Mouse (Mus musculus) hindbrain, embryonic 14.5 days (tissue): ENCODE measurements around the gene Inca1. TPM values are rescaled to one million over a fixed set of nuclear protein-coding genes. Genes with fewer than 3 reads are reported as not detected.
A peak's percentile ranks its signal among the peaks of the same experiment; 100 is the strongest.

Source experiments
- ATAC-seq: fragments of 200-750 bp; cut with Nextera tagmentation; 2 replicates; pipeline ENCODE4 v1.8.0; 2017; ENCODE audit warnings: moderate number of reproducible peaks, mild to moderate bottlenecking, moderate TSS enrichment, moderate library complexity; ENCODE audit not compliant: low FRiP score
- DNase-seq: peaks from one replicate; pipeline ENCODE4 v3.0.0-alpha.2; 2015; ENCODE audit warnings: low spot score
- H3K27ac ChIP-seq: fragments of 300-500 bp; sonication (generic); 2 replicates; pipeline ENCODE4 v1.5.1; 2014; ENCODE audit warnings: mild to moderate bottlenecking, moderate library complexity
- H3K27me3 ChIP-seq: fragments of 300-500 bp; sonication (generic); 2 replicates; pipeline ENCODE4 v1.6.1; 2014; ENCODE audit warnings: mild to moderate bottlenecking, low read length, mixed read lengths; ENCODE audit not compliant: control insufficient read depth, insufficient read depth
- H3K36me3 ChIP-seq: fragments of 300-500 bp; sonication (generic); replicated peaks from 2 replicates; pipeline ENCODE4 v1.6.1; 2014; ENCODE audit not compliant: control insufficient read depth, insufficient read depth
- H3K4me1 ChIP-seq: fragments of 300-500 bp; sonication (generic); replicated peaks from 2 replicates; pipeline ENCODE4 v1.6.1; 2014; ENCODE audit warnings: antibody characterized with exemption, low read length, mixed read lengths; ENCODE audit not compliant: control insufficient read depth, insufficient read depth
- H3K4me2 ChIP-seq: fragments of 300-500 bp; sonication (generic); replicated peaks from 2 replicates; pipeline ENCODE4 v1.6.1; 2014; ENCODE audit warnings: mild to moderate bottlenecking, moderate library complexity
- H3K4me3 ChIP-seq: fragments of 300-500 bp; sonication (generic); replicated peaks from 2 replicates; pipeline ENCODE4 v1.5.1; 2014; ENCODE audit warnings: mild to moderate bottlenecking, low read length
- H3K9ac ChIP-seq: fragments of 300-500 bp; sonication (generic); 2 replicates; pipeline ENCODE4 v1.6.1; 2014
- H3K9me3 ChIP-seq: fragments of 300-500 bp; sonication (generic); 2 replicates; pipeline ENCODE4 v1.6.1; 2016; ENCODE audit warnings: low read length; ENCODE audit not compliant: control insufficient read depth
- WGBS: fragments of 180-500 bp; shearing (Covaris S2); extraction: QIAGEN DNeasy Blood & Tissue Kit; methylation state at CpG from one replicate; pipeline ENCODE4 v1.1.7; 2014; 5-methylcytosine and 5-hydroxymethylcytosine counted together
- polyA plus RNA-seq: library from polyadenylated mRNA; unstranded; fragments of >200 nt; fragmentation: Nextera tagmentation; extraction: Ambion mirVana; gene quantifications from 2 replicates; pipeline ENCODE4 v1.2.1, GENCODE M21; 2014

Inca1 gene
- polyA plus RNA-seq, 1 experiment from 2014 or later: 1.4 TPM

DNA sequence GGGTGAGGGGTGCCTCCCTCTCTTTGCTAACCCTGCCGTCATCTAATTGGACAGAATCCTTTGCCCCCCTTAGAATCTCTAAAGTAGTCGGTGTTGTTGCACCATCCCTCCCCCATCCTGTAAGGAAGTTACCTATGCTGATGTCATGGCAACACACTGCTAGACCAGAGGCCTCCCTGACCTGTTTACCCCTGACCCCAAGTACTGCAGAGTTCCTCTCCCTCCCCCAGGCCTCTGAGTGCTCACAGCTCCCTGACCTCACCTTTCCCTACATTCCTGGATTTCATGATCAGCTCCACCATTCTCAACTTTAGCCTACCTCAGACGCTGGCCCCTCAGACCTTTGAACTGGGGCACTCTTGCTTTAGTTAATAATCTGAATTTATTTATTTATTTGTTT, 6.2 kb upstream of the Inca1 start:
- Histone ChIP-seq H3K9ac (no peak overlapping the region), H3K4me2 (no peak overlapping the region), H3K36me3 (peaks cover 76% of the 10 kb centered on the region), H3K4me1 (peaks cover 16% of the 10 kb centered on the region), H3K4me3 (no peak overlapping the region), H3K27me3 (no peaks in the 10 kb centered on the region), H3K9me3 (no peaks in the 10 kb centered on the region), H3K27ac (no peak overlapping the region)
- no peak for ATAC-seq
- DNase-seq: no peak
- WGBS: 86% methylated on average over 3 of the region's 3 CpGs

DNA sequence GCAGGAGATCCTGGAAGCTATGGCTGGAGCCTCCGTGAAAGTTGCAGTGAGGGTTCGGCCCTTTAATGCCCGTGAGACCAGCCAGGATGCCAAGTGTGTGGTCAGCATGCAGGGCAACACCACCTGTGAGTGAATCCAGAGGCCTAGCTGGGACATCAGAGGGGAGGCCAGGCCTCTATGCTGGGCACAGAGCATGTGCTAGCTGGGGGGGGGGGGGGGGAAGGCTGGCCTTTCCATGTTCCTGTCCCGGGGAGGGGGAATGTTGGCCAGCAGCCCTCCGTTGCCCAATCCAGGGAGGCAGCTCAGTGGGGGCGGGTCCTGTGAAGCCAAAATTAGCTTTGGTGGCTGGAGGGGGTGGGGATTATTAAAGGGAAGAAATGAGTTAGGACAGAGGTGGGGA, 2.8 kb upstream of the Inca1 start:
- H3K4me2 ChIP-seq: no peak overlapping the region

DNA sequence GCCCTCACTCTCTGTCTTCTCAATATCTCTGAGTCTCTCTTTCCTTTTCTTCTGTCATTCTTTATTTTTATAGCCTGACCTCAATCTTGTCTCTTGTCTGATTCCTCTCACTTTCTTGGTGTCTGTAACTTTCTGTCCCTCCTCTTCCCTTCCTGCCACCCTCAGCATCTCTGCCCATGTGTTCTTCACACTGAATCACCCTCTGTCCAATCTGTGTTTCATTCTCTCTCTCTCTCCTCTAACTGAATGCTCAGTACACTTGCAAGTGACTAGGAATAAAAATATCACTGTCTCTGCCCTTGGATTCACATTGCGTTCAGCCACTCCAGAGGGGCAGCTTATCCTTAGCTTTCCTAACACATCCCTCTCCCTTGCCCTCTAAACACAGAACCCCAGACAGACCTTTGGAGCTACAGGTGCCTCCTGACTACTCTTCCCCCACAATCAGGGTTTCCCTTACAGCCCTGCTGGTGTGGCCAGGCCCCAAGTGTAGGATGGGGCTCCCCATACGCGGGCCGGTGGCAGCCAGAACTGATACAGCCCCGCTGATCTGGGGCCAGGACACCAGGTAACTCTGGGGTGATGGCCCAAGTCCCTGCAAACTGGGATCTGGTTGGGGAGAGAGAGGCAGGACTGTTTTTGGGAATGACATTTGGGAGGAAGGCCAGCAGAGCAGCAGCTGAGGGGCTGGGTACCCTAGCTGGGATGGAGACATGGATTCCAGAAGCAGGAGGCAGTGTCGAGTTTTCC, 2.2 kb upstream of the Inca1 start:
- Histone ChIP-seq H3K4me3 (peak overlapping the region; percentile 99; the same call in 1 of the 2 replicates), H3K9me3 (no peaks in the 10 kb centered on the region), H3K27me3 (no peaks in the 10 kb centered on the region), H3K9ac (peak overlapping the region; percentile 95; the same call in 1 of the 2 replicates), H3K4me1 (peaks cover 21% of the 10 kb centered on the region), H3K4me2 (peak overlapping the region; percentile 91), H3K27ac (no peak overlapping the region), H3K36me3 (peaks cover 36% of the 10 kb centered on the region)
- no peak for ATAC-seq
- 81% methylated on average over 6 of the region's 6 CpGs for WGBS
- DNase-seq: no peak

More for the DNA sequence above, 2.8 kb upstream of the Inca1 start:
- no peak overlapping the region for H3K4me3 ChIP-seq
- no peaks in the 10 kb centered on the region for H3K9me3 ChIP-seq
- peaks cover 42% of the 10 kb centered on the region for H3K36me3 ChIP-seq
- H3K4me1 ChIP-seq: peaks cover 21% of the 10 kb centered on the region
- WGBS: 73% methylated on average over 6 of the region's 6 CpGs
- no peak overlapping the region for H3K27ac ChIP-seq
- no peak overlapping the region for H3K9ac ChIP-seq
- H3K27me3 ChIP-seq: no peaks in the 10 kb centered on the region
- no peak for DNase-seq
- ATAC-seq: no peak

DNA sequence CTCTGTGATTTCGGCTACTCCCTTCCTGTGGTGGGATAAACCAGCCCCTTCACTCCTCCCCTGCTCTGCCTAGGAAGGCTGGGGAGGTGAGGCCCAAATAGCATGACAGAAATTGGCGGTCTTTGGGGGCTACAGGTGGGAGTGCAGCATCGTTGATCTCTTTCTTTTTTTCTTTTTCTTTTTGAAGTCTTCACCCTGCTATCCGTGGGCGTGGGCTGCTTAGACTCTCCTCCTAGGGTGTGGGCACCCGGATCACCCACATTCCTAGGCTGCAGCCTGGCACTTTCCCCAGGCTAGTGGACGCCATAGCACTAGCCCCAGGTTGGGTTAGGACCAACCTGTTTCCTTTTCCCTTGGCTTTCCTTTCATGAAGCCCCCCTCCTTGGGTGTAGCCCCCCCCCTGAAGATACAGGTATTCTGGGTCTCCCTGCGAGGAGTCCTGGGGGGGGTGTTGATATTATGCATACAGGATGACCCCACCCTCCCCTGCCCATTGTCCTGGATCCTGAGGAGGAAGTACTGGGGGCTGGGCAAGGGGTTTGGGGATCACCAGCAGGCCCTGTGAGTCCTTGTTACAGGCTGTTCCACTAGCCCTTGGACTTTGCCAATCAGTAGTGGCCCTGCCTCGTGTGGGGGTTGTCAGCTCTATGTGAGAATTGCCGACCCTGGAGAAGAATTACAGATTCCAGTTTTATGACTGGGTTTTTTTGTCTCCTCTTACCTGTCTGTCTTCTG, 1.4 kb upstream of the Inca1 start:
- Histone ChIP-seq H3K4me3 (peak overlapping the region; percentile 99), H3K27ac (0 out of 2 replicates have a peak overlapping the region, but pooled peaks have one; percentile 95), H3K36me3 (peaks cover 28% of the 10 kb centered on the region), H3K27me3 (no peaks in the 10 kb centered on the region), H3K4me1 (peaks cover 21% of the 10 kb centered on the region), H3K9me3 (no peaks in the 10 kb centered on the region), H3K4me2 (peak overlapping the region; percentile 91), H3K9ac (peak overlapping the region; percentile 95)
- DNase-seq (no peak), ATAC-seq (no peak)
- 13% methylated on average over 10 of the region's 10 CpGs for WGBS

DNA sequence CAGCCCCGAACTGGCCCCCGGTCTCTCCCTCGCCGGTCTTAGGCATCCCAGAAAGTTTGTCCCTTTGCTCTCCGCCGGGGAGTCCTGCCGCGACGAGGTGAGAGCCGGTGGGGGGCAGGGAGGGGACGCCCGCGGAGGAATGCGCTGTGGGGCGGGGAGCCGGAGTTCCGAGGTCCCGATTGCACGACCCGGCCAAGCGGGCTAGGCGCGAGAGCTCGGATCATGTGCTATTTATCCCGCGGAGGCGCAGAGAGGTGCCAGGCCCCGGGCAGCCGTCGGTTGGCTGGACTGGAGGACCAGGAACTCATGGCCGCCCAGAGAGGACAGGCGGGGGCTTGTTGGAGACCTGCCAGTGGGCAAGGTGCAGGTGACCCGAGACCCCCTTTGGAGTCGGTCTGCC, 658 bp upstream of the Inca1 start:
- WGBS: under 1% methylated on average over 33 of the region's 34 CpGs
- ATAC-seq: peak; percentile 46; the same call in 1 of the 2 replicates
- Histone ChIP-seq H3K4me2 (peak overlapping the region; percentile 91), H3K4me3 (peak overlapping the region; percentile 99), H3K4me1 (peaks cover 21% of the 10 kb centered on the region), H3K27me3 (no peaks in the 10 kb centered on the region), H3K36me3 (peaks cover 20% of the 10 kb centered on the region), H3K9me3 (no peaks in the 10 kb centered on the region), H3K9ac (peak overlapping the region; percentile 95), H3K27ac (peak overlapping the region; percentile 95)
- DNase-seq: no peak

DNA sequence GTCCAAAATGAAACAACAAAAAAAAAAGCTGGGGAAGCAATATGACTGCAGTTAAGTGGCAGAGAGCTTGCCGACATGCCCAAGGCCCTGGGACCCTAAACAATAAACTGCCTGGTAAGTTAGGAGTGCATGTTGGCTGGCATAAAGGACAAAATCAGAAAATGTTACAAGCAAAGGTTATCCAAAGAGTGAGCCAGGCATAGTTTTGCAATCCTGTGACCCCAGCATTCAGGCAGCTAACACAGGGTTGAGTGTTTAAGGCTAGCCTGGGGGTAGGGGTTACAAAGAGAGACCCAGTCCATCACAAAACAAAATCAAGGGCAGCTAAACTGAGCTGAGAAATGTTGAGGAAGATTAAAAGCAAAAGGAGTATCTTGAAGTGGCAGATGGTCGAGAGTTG, 904 bp downstream of the Inca1 start:
- DNase-seq (no peak), ATAC-seq (no peak)
- Histone ChIP-seq H3K27me3 (no peaks in the 10 kb centered on the region), H3K9ac (no peak overlapping the region), H3K36me3 (peaks cover 6% of the 10 kb centered on the region), H3K4me2 (0 out of 2 replicates have a peak overlapping the region, but pooled peaks have one; percentile 91), H3K27ac (no peak overlapping the region), H3K4me3 (no peak overlapping the region), H3K9me3 (no peaks in the 10 kb centered on the region), H3K4me1 (peaks cover 21% of the 10 kb centered on the region)
- WGBS: 79% methylated on average over 2 of the region's 2 CpGs

DNA sequence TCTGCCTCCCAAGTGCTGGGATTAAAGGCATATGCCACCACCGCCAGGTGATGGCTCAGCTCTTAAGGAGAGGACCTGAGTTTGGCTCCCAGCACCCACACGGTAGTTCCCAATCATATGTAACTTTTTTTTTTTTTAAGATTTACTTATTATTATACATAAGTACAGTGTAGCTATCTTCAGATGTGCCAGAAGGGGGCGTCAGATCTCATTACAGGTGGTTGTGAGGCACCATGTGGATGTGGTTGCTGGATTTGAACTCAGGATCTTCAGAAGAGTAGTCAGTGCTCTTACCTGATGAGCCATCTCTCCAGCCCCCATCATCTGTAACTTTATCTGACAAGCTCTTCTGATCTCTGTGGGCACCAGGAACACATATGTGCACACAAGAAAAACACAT, 2.6 kb downstream of the Inca1 start:
- Histone ChIP-seq H3K9me3 (no peaks in the 10 kb centered on the region), H3K36me3 (no peaks in the 10 kb centered on the region; the same call in 1 of the 2 replicates), H3K4me3 (no peak overlapping the region), H3K4me1 (peaks cover 18% of the 10 kb centered on the region), H3K9ac (no peak overlapping the region), H3K4me2 (no peak overlapping the region), H3K27me3 (no peaks in the 10 kb centered on the region), H3K27ac (no peak overlapping the region)
- DNase-seq (no peak), ATAC-seq (no peak)
- 79% methylated on average over 3 of the region's 3 CpGs for WGBS

DNA sequence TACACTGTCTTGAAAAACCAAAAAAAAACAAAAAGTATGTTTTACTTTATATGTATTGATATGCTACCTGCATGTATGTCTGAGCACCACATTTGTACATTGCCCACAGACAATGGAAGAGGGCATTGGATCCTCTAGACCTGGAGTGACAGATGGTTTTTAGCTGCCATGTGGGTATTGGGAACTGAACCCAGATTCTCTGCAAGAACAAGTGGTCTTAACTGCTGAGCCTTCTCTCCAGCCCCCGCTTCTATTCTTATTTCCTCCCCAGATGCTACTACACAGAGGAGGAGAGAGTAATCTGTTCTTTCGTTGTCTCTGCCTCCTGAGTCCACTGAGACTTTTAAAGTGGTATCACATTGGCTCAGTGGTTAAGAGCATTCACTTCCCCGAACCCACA, 6.5 kb downstream of the Inca1 start:
- ATAC-seq: no peak
- Histone ChIP-seq H3K9ac (no peak overlapping the region), H3K36me3 (no peaks in the 10 kb centered on the region), H3K27ac (no peak overlapping the region), H3K4me2 (no peak overlapping the region), H3K27me3 (no peaks in the 10 kb centered on the region), H3K4me1 (peaks cover 6% of the 10 kb centered on the region), H3K9me3 (no peaks in the 10 kb centered on the region), H3K4me3 (no peak overlapping the region)
- DNase-seq: no peak
- 74% methylated on average over 3 of the region's 3 CpGs for WGBS

DNA sequence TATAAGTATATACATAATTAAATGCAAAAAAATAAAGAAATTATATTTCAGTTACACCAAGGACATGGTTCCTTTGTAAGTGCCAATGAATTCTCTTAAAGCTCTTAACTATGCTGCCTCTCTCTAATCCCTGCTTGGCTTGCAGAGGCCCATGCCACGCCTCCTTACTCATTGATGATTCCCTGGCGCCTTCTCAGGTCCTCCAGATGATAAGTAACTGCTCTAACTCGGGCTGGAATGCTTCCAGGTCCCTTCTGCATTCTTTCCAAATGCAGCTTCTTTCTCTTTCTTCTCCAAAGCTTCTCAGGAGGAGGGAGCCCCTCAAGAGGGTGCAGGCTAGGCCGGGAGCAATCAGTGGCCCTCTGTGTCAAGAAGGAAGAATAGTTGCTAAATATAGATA, 10.4 kb downstream of the Inca1 start:
- Histone ChIP-seq H3K27ac (no peak overlapping the region), H3K4me3 (no peak overlapping the region), H3K4me1 (peaks cover 21% of the 10 kb centered on the region), H3K27me3 (no peaks in the 10 kb centered on the region), H3K9ac (no peak overlapping the region), H3K9me3 (no peaks in the 10 kb centered on the region), H3K36me3 (peaks cover 11% of the 10 kb centered on the region), H3K4me2 (no peak overlapping the region)
- ATAC-seq (no peak), DNase-seq (no peak)
- 66% methylated on average over 4 of the region's 4 CpGs for WGBS
